Mouse (Mus musculus): ENCODE measurements around the gene Prkcz.

Prkcz gene

DNA sequence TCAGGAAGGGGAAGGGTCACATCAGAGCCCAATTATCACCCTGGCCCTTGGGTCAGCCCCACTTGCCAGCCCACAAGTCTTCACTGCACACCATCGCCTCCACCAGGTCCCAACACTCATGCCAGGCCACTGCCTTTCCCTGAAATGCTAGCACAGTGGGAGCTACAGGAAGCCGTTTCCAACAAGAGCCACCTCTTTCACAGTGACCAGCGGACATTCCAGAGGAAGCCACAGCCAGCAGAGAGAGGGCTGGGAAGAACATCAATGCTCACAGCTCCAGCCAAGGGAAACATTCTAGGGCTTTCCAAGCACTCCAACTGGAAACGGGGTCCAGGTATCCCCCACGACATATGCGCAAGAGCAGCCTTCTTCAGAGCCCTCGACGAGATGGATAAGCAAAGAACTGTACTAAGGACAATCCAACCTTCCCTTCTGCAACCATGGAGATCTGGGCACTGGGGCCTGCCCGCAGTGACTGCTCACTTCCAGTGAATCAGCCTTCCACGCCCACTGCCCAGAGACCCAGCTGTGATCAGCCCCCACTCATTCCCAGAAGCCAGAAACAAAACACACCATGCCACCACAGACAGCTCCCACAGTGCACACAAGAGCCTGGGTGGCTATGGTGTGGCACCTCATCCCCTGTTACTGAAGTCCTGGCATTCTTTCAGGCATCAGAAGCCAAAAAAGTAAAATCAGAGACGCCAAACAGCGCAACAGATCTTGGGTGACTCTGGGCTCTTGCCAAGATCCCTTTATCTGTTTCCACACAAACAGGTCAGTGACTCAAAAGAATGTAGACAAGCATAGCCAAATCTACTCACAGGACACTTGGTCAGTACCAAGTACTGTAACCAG, 145.2 kb downstream of the Prkcz start:
- peak; percentile 53 for DNase-seq

DNA sequence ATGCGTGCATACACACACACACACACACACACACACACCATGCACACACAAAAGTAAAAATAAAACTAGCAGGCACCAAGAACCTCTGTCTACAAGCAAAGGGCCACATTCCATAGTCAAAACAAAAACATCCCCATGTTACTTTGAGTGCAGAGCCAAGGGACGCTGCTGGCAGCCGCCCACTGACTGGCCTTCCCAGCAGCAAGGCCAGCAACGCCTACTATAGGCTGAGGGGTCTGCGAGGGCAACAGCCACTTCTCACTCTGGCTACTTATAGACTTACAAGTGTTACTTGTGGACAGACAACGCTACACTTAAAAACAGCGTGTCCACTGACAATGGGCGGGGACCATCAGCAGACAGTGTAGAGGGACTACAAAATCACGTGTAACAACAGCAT, 146.0 kb downstream of the Prkcz start:
- no peak for DNase-seq

- DNase-seq: no peak
Measured at GRCm38 (mm10) chr4:155214793-155215192, 146.4 kb downstream of the Prkcz start.

DNA sequence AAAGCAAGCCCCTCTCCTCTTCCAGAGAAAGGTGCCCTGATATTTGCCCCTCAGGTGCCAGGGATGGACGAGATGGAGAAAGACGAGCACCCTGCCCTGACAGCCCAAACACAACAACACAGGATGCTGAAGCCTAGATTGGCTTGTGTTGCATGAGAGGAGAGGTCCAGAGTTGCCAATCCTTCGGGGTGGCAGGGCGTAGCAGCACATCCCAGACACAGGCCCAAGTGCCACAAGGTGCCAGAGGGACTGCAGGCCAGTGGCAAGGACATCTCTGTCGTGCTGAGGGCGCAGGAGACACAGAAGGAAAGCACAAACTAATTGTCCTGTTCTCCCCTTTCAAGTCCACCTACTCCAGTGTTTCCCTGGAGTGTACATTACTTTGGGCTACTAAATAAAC, 147.0 kb downstream of the Prkcz start:
- DNase-seq: no peak

- DNase-seq: no peak
Measured at GRCm38 (mm10) chr4:155213752-155214054, 147.5 kb downstream of the Prkcz start.

GRCm38 (mm10) chr4:155213052-155213751, 148.0 kb downstream of the Prkcz start:
- peak; percentile 83 for DNase-seq
